Mouse (Mus musculus) urinary bladder, postnatal 4 days (tissue): ENCODE measurements around the gene Rpl3.

Experiments used
- DNase-seq, 2 experiments: peaks; one replicate each; pipeline ENCODE4 v3.0.0; 2021 to 2022; ENCODE audit warnings: low spot score in 2 of 2

Gene Rpl3

DNA sequence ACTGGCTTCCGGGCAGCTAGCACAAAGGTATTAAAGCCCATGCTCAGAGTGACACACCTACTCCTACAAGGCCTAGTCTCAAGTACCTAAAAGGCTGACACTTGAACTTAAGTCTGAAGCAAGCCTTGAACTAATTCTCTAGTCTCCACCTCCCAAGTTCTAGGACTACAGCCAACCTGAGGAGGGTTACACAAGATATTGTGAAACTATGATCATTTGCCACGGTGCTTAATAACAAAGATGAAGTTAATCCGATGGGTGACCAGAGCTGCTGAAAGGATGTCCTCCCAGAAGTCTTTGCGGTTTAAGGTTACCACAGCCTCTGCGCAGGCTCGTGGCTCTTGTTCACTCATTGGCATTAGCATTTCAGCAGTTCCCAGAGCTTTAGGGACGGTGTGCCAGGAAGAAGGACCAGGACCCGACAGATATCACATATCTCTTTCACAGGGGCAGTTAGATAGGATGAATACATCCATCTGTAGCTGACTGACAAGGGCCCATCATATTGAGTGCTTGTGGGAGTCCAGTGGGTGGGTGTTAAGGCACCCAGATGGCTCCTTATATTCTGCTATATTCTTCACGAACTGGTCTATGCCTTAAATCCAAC, 4.2 kb downstream of the Rpl3 start:
- no peak for DNase-seq

DNA sequence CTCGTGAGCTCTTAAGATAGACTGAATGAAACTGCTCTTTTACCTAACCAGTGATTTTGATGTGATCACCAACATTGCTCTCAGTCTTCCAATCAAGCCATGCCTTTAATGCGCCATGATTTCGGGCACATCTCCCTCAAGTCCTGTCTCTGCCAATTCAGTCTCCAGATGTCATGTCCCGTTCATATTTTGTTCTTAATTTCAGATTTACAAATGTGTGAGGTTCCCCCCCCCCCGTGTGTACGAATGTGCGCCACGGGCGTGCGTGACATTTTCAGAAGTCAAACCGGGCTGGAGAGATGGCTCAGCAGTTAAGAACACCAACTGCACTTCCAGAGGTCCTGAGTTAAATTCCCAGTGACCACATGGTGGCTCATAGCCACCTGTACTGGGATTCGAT, 7.9 kb downstream of the Rpl3 start:
- DNase-seq: no peak

DNA sequence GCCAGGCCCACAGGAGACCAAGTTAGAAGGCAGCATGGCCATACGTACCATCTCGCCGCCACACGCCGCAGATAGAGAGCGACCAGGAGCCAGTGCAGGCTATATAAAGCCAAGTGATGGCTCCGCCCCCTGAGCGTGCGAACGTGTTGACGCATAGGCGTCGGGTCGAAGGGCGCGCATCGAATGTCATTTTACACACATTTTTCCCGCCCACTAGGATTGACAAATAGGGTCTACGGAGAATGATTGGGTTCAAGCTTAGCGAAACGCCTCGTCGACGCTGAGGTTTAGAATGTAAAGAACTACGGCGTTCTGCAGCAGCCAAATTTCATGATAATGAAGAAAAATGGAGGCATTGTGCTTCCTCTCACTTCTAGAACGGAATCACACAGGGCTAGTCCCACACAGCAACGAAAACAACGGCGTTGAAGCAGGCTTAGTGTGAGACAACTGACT, 8.4 kb downstream of the Rpl3 start:
- peak; percentile 96 to 98 for DNase-seq

DNA sequence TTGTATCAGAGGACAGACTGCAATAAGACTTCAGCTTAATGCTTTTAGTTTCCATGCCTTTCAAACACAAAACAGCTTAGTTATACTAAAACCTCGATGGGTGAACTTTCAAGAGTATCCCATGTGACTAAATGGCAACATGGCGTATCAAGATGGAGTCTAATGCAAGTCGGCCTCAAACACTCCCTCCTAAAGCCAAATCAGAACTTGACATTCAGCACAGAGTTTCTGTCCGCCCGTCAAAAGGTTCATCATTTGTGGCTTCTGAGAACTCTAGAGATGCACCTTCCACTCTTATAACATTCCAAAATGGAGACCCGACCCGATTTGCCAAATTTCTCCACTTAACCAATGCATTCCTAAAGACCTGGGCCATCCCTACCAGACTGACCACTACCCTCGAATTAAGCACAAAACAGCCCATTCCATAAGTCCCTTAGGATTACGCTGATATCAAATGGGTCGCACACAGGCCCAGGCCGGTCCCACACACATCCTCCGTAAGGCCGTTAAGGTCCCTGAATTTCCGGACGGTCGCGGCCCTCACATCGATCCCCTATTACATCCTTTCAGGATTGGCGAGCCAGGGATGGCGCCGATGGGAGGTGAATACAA, 8.9 kb downstream of the Rpl3 start:
- DNase-seq: no peak

DNA sequence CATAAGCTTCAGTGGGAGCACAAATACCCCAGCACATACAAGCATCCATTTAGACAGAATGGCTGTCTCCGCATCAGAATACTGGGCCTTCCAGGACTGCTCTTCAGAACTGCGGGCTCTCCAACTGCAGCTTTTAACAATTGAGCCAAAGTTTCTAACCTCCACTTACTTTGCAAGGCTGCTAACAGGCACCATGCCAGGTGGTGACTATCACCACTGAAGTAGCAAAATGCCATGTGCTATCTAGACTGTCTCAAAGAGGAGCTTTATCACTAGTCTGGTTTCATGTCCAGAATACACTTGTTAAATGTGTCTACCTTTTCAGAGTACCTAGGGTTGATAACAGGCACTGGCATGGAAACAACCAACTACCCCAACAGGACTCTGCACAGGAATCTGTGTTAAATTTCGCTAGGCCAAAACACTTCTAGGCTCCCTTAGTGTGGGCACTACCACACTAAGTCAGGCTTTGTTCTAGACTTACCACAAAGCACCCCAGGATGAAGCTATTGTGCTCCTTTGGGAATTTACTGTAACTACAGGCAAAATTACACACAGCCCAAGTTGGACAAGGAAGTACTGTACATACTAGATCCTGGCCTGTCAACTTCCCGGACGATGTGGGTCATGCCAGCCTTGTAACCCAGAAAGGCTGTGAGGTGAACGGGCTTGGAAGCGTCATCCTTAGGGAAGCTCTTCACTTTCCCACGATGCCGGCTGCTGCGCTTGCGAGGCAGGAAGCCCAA, 9.7 kb downstream of the Rpl3 start:
- DNase-seq: peak in 1 of 2 experiments; percentile 57

DNA sequence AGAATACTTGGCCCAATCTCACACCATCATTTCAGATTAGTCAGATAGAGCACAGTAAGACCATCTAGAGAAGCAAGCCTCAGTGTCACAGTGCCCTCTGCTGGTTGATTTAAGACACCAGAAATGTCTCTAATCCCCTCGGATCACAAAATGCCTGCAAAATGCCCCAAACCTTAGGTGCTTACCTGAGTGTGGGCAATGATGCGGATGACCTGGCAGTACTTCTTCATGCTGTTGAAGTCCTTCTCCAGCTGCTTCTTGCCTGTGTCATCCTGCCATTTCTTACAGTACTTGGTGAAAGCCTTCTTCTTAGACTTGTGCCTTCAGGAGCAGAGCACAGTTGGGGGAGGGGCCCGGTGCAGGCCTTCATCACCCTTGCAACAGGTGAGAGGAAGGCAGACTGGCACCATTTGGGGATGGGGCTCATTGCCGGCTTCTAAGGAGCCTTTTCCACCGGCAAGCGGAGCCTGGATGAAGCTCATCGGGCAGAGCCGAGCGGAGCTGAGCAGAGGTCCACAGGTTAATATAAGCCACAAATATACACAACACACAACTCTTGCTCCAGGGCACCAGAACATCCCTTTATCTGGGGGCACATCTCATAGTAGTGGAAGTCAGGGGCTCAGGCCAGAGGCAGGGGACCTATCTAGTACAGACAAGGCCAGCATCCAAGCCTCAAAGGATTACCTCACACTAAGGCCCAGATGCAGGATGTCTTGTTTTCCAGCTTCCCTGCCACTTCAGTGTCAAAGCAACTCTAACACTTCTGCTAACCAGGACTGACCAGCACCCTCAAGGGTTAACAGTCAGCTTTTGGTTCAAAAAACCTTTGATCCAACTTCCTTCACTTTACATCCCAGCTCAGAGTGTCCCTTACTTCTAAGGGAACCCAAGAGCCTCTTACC, 10.7 kb downstream of the Rpl3 start:
- peak in 1 of 2 experiments; percentile 55 for DNase-seq

DNA sequence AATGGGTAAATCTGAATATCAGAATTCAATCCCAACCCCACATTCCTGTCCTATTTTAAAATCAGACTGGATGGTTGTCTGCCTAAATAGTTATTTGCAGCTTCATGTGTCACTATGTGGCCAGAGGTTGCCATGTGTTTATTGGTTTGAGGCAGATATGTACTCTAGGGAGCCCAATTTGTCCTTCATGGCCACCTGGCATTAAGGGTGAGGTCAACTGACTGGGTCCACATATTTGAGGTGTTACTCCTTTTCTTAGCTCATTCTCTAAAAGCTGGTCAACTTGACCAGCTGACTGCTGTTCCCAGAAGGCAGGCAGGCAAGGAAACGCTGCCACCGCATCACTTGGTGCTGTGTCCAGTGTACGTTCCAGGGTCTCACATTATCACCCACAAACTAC, 11.7 kb downstream of the Rpl3 start:
- DNase-seq: no peak

DNA sequence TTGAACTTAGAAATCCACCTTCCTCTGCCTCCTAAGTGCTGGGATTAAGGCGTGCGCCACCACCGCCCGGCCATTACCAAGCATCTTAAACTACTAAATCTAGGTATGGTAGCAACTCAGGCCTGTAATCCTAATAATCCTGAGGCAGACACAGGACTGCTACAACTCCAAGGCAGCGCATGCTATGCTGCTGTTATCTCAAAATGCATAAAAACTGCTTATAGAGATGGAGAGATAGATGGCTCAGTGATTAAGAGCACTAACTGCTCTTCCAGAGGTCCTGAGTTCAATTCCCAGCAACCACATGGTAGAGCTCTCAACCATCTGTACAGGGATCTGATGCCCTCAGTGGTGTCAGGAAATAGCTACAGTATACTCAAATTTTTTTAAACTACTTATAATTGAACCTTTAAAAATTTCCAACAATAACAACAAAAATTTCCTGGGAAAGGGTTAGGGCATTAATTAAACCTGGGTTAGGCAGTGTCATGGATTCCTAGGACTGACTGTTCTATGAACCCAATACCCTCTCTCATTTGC, 12.5 kb downstream of the Rpl3 start:
- no peak for DNase-seq

DNA sequence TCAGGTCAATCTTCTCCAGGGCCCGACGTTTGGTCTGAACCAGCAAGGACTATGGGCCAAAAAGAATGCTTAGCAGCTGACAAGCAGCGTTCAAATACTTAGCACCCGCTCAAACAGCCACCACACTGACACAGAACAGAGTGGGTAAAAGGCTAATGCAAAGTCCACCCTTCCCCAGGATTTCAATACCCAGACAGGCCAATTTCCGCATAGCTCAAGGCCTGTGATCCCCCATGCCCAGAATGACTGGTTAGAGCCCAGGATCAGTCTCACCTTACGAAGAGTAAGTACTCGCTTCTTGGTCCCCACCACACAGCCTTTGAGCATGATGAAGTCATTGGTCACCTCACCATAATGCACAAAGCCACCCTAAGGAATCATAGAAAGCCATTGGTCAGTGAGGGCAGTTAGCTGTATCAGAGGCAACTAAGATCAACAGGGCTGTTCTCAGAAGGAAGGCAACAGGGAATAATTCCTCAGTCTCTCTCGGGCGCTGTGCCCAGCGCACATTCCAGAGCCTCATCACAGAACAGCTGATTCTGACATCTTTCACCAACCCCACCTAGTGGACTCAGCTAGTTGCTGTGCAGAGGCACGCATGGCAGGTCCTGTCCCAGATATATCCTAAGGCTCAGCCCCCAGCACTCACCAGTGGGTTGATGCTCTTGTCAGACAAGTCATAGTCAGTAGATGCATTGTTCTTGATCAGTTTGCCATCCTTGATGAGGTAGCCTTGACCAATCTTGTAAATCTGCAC, 13.4 kb downstream of the Rpl3 start:
- no peak for DNase-seq

DNA sequence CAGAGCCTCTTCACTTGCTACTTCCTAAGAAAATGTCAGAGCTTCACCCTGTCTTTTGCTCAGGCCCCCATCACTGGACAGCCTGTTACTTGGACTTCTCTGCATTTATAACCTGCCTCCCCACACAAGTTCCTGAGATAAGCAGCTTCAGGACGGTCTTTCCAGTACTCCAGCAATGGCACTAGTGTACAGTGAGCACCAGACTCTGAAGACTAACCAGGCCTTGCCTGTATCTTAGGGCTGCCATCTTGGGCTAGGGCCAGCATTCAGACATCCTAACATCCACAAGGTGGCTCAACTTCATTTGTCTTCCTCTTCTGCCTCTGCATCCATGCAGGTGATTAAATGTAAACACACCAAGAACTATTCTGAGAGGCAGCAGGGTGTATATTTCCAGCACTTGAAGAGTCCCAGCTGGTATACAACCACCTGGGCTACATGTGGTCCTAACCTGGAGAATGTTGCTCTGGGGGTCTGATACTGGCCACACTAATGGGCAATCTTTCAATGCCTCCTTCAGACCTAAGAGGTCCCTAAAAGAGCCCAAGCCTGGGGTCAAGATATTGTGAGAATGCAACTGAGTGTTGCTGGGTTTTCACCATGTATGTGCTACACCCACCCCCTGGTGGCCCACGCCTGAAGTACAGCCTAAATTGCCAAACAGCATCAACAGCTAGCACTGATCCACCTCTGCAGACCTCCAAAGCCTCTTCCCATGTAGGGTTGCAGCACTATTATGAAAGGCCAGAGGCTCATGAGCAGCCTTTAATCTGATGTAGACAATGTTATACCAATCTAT, 15.1 kb downstream of the Rpl3 start:
- peak in 1 of 2 experiments; percentile 77 for DNase-seq

DNA sequence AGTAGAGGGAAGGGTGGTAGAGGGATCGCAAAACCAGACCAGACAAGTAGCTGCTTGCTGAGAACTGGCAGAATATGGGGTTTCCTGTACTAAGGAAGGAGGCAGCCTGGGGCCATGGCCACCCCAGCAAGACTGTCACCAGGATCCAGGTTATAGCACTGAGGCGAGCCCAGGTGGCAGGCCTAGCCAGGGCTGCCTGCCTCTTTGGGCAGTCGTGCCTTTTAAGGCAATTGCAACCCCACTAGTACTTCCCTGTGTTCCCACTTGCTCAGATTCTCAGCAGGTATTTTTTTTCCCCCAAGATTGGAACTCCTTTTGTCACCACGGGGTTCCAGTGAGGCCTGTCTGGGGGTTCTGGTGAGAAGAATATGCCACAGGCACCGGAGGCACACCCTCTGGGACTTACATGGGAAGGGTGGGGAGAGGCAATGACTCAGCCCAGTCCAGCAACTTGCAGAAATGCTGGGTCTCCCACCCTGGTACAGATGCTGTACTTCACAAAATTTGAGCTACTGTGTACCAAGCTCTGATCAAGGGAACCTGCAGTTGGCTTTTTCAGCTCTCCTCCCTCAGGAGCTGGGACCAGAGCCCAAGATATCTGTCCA, 15.8 kb downstream of the Rpl3 start:
- DNase-seq: peak in 1 of 2 experiments; percentile 58

DNA sequence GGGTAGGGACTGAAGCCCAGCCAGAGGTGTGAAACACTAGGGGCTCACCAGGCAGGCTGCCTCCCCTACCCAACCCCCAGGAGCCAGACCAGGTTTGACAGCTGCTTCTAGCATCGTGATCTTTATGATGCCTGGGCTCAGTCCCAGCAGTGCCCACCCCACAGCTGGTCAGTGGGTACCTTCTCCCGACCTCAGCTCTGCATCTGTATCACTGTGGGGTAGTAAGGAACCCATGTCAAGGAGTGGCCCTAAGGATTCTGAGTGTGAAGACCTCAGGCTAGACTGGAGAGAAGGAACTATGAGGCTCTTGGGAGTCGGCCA, 16.3 kb downstream of the Rpl3 start:
- DNase-seq: no peak

DNA sequence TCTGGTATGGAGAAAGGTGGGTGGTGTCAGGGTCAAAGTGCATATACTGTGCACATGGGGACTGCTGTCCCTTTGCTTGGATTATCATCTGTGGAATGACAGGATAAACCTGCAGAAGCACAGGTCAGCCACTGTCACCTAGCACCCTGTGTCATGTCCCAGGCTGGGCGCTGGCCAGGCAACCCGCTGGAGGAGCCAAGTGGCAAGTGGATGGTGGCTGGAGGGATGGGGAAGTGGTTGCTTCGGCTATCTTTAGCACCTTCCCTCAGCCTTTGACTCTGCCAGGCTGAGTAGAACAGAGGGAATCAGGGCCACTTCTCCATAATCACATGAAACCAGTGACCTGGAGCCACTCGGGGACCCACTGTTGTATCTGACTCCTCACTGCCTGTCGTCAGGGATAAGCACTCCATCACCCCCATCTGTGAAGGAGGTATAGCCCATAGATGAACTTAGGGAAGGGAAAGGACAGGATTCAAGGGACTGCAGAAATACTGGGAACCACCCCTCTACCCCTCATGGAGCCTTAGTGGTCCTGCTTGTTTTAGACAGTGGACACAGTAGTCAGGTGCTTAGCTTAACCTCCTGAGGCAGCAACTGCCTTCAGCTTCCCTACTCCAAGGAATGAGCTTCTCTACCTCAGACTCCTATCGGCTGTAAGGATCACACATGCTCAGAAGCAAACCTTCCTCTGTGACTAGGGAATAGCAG, 16.9 kb downstream of the Rpl3 start:
- peak in 1 of 2 experiments; percentile 58 for DNase-seq

DNA sequence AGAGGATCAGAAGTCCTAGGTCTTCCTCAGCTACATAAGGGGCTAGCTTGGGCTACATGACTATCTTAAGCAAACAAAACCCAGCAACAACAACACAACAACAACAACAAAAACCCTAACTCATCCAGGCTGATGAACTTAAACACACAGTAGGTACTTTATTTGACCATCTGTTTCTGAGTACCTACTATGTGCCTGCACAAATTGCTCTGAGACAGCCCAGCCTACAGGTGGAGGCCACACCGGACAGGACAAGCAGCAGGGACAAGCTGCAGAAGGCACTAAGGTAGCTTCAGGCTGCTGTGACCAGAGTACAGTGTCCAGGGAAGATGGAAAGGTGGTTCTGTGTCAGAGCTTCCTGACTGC, 18.4 kb downstream of the Rpl3 start:
- DNase-seq: no peak

DNA sequence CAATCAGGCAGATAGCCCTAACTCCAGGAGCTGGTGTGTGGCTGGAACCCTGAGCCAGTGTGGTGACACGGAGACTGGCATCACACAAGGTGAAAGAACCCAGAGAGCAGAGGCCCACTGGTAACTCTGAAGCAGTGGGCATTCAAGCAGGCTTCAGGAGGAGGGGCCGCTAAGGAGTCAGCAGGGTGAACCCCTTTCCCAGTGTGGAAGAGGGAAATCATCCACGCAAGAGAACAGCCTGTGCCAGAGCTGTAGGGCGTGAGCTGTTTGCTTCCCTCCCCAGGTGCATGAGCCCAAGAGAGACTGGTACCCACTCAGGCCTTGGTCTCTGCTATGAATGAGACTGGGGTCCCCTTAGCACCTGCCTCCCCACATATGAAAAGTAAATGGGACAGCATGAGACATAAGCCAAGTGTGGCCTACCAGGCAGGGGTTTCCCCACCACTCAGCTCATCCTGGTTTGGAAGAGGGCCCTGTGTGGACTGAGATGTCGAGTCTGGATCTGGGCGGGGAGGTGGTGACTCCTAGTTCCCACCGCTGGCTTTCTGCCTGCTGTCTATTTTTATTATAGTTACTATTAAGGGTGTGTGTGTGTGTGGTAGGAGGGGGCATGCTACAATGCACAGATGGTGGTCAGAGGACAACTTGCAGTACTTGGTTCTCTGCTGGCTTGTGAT, 19.0 kb downstream of the Rpl3 start:
- DNase-seq: no peak

DNA sequence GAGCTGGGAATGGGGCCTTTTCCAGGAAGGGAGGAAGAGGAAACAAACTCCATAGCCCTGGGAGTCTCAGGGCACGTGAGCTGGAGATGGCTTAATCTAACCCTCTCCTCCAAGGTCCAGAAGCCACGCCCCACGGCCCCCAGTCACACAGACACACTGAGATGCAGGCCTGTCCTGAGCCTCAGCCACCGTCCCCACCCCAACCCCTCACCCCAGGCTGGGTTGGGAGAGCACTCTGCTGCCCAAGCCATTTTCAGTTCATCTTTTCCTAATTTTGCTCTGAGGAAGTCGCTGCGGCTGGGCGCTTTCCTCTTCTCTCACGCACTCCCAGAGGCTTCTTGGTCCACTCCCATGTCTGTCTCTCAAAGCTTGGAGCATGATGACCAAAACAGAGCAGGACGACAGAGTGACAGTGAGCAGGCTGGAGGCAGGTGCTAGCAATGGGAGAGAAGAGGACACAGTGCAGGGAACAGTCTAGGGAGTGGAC, 19.7 kb downstream of the Rpl3 start:
- DNase-seq: peak in 1 of 2 experiments; percentile 63

DNA sequence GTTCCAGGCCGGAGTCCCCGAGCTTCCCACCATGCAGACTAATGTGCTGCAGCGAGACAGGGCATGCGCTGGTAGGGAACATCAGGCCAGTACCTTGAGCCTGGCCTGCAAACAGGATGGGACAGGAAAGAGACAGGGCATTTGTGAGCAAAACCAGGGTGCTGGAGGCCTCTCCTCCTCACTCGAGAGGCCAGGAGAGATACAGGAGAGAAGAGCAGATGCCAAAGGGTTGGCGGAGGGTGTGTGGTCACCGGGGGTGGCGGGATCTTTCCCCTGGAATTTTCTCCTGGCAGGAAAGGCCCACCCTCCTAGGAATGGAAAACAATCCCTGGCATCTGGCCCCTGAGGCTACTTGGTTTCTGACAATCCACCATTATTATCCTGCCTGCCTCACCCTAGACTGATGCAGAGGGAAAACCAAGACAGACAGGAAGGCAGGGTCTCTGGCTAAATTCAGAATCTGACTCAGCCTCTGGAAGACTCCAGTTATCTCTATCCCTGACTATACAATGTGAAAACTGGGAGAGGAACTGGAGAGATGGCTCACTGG, 21.5 kb downstream of the Rpl3 start:
- DNase-seq: no peak

DNA sequence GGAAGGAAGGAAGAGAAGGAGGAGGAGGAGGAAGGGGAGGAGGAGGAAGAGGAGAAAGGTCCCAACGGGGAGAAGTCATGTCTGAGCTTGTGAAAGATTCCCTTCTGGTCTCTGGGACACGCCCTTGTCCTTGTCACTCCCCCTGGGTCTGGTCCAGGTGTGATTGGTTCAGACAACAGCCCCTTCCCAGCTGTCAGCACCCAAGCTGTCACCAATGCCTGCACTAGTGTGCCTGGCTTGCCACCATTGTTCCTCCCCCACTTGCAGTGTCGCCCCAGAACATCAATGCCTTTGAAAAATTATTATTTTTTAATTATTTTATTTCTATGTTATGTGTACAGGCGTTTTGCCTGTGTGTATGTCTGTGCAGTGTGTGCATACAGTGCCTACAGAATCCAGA, 22.5 kb downstream of the Rpl3 start:
- no peak for DNase-seq
